In the genomic region with DNA sequence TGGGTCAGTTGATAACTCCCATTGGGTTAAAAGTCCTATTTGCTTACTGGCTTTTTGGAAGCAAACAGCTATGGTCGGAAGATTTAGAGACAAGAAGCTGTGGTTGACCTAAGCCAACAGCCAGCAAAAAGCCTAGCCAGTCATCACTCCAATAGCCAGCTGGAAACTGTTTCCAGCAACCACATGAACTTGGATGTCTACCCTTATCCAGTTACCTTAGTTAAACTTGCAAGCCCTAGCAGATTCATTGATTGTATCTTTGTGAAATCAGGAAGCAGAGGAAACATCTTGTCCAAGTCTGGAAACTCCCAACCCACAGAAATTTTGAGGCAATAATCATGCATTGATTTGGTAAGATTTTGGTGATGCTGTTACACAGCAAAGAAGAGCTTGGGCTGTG, we compare ENCODE assay signal across 8 mouse cellular contexts.
"Had no signal": no experiment of that assay in that cellular context is flagged by ENCODE, and none has a peak within 500 bp of the region (broad histone marks: within the 10 kb centered on the region; RNA-seq: fewer than 3 reads in every experiment).

No protein-coding gene starts in this region.

- H3K27ac ChIP-seq: limb, embryonic 12.5 days; liver, embryonic 15.5 days; macrophage; neural tube, embryonic 12.5 days had no signal

- H3K9ac ChIP-seq: limb, embryonic 12.5 days; liver, embryonic 15.5 days; midbrain, embryonic 12.5 days; neural tube, embryonic 12.5 days had no signal

- DNase-seq: thymus, adult 18-20 months had no signal

- H3K27me3 ChIP-seq: limb, embryonic 12.5 days; liver, embryonic 15.5 days; midbrain, embryonic 12.5 days; neural tube, embryonic 12.5 days had no signal

- H3K4me1 ChIP-seq: neural tube, embryonic 12.5 days had no signal

- H3K4me2 ChIP-seq: limb, embryonic 12.5 days; liver, embryonic 15.5 days; midbrain, embryonic 12.5 days; neural tube, embryonic 12.5 days had no signal

- H3K9me3 ChIP-seq: limb, embryonic 12.5 days; liver, embryonic 15.5 days; midbrain, embryonic 12.5 days; neural tube, embryonic 12.5 days had no signal

- H3K36me3 ChIP-seq: limb, embryonic 12.5 days; liver, embryonic 15.5 days; midbrain, embryonic 12.5 days; neural tube, embryonic 12.5 days had no signal

- H3K4me3 ChIP-seq: layer of hippocampus, adult 2 months; limb, embryonic 12.5 days; liver, embryonic 15.5 days; midbrain, embryonic 12.5 days; myocyte; neural tube, embryonic 12.5 days had no signal
